Mouse (Mus musculus): ENCODE data around the gene Abcg4. TPM values are rescaled to one million over a fixed set of nuclear protein-coding genes. Genes with fewer than 3 reads are reported as not detected.

Abcg4 gene
- polyA plus RNA-seq, 1 experiment from 2014 or later: 30.3 TPM

DNA sequence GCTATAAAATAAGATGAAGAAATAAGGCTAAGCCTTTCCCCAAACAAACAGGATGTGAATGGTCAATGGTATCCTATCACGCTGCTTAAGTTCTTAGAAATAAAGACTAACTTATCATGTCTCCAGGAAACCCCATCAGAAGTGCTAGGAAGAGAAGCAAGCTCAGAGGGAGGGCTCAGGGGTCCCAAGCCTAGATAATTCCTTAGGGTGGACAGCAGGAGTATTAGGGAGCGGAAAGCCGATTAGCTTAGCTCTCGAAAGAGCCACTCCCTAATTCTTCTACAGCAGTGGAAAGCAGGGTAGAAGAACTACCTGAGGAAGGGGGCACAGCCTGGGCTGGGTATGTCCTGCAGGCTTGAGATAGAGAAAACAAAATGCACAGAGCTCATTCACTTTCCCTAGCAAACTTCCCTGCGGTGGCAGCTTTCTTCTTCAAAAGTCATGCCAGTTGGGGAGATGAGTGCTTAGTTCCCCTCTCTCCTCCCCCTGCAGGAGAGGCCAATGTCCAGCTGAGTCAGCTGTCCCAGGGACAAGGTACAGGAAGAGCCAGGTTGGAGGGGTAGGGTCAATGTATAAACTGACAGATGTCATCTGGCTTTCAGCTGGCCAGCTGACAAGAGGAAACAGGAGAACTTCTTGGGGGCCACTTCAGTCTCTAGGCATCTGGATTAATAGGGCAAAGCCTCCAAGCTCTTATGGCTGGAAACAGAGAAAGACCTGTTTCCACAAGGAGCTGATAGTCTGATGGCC is 29.8 kb upstream of the Abcg4 start:
- WGBS: 73% methylated on average over 5 of the region's 5 CpGs
- H3K4me3 ChIP-seq (replicated peaks): peak overlapping the region; percentile 66
- peaks cover 32% of the 10 kb centered on the region for H3K36me3 ChIP-seq

DNA sequence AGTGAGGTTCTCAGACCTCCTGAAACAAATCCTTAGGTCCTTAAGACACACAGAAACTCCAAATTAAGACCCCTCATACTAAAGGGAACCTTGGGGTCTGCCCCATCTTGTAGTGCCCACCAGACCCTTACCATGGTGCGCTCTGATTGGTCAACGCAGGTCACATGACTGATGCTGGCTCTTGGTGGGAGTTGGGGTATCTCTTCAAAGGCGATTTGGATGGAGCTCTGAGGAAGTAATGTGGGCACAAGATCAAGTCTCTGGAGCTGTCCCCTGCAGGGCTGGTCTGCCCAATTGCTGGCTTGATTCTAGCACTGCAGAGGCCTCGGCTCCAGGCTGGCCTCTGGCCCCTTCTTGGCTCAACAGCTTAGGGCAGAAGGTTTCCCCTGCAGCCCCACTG is 29.0 kb upstream of the Abcg4 start:
- Histone ChIP-seq H3K9me3 (replicated peaks) (no peaks in the 10 kb centered on the region), H3K4me1 (peaks cover 35% of the 10 kb centered on the region), H3K36me3 (peaks cover 38% of the 10 kb centered on the region), H3K27me3 (replicated peaks) (no peaks in the 10 kb centered on the region), H3K27ac (replicated peaks) (no peak overlapping the region), H3K4me2 (peak overlapping the region; percentile 90), H3K9ac (replicated peaks) (0 out of 2 replicates have a peak overlapping the region, but pooled peaks have one; percentile 78), H3K4me3 (replicated peaks) (no peak overlapping the region)
- WGBS: 75% methylated on average over 4 of the region's 4 CpGs
- no peak for ATAC-seq (ENCODE audit: low FRiP score)

More for the DNA sequence above, 29.8 kb upstream of the Abcg4 start:
- Histone ChIP-seq H3K9me3 (replicated peaks) (no peaks in the 10 kb centered on the region), H3K27ac (replicated peaks) (no peak overlapping the region), H3K4me2 (peak overlapping the region; percentile 90), H3K9ac (replicated peaks) (peak overlapping the region; percentile 78), H3K27me3 (replicated peaks) (no peaks in the 10 kb centered on the region), H3K4me1 (peaks cover 35% of the 10 kb centered on the region)
- no peak for ATAC-seq (ENCODE audit: low FRiP score)

DNA sequence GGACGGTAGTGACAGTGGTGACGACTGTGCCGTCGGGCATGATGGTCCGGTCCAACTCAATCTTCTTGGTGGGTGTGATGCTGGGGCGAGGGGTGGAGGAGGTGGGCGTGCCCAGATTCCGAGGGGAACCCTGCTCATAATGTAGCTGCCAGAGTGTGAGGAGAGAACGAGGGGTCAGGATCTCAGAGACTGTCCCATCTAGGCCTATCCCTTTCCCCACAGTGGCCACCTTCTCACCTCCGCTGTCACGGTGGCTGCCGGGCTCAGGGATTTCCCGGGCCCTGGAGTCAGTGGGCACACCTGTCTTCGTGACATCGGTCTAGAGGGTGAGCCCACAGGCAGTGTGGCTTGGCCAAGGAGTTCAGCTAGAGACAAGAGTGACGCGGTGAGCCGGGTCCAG is 26.5 kb upstream of the Abcg4 start:
- ATAC-seq (ENCODE audit: low FRiP score): no peak
- Histone ChIP-seq H3K27ac (replicated peaks) (no peak overlapping the region), H3K27me3 (replicated peaks) (no peaks in the 10 kb centered on the region), H3K9me3 (replicated peaks) (no peaks in the 10 kb centered on the region), H3K9ac (replicated peaks) (no peak overlapping the region), H3K36me3 (peaks cover 48% of the 10 kb centered on the region), H3K4me2 (no peak overlapping the region), H3K4me1 (peaks cover 28% of the 10 kb centered on the region), H3K4me3 (replicated peaks) (no peak overlapping the region)
- 94% methylated on average over 18 of the region's 18 CpGs for WGBS

DNA sequence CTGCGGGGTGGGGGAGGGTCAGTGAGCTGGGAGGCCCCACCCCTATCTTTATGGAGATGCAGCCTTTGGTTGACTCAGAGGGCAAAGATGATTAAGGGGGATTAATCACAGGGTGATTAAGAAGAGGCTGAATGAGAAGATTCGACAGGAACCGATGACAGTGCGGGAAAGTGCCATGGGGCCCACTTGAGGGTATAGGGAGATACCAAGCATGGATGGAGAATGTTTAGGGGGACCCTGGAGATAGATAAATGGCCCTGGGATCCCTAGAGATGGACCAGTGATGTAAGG is 25.8 kb upstream of the Abcg4 start:
- no peak overlapping the region for H3K27ac ChIP-seq (replicated peaks)
- peaks cover 24% of the 10 kb centered on the region for H3K4me1 ChIP-seq
- no peaks in the 10 kb centered on the region for H3K27me3 ChIP-seq (replicated peaks)
- no peak overlapping the region for H3K4me3 ChIP-seq (replicated peaks)
- H3K9me3 ChIP-seq (replicated peaks): no peaks in the 10 kb centered on the region
- no peak overlapping the region for H3K9ac ChIP-seq (replicated peaks)
- 80% methylated on average over 4 of the region's 4 CpGs for WGBS
- no peak for ATAC-seq (ENCODE audit: low FRiP score)
- peaks cover 48% of the 10 kb centered on the region for H3K36me3 ChIP-seq
- H3K4me2 ChIP-seq: no peak overlapping the region

DNA sequence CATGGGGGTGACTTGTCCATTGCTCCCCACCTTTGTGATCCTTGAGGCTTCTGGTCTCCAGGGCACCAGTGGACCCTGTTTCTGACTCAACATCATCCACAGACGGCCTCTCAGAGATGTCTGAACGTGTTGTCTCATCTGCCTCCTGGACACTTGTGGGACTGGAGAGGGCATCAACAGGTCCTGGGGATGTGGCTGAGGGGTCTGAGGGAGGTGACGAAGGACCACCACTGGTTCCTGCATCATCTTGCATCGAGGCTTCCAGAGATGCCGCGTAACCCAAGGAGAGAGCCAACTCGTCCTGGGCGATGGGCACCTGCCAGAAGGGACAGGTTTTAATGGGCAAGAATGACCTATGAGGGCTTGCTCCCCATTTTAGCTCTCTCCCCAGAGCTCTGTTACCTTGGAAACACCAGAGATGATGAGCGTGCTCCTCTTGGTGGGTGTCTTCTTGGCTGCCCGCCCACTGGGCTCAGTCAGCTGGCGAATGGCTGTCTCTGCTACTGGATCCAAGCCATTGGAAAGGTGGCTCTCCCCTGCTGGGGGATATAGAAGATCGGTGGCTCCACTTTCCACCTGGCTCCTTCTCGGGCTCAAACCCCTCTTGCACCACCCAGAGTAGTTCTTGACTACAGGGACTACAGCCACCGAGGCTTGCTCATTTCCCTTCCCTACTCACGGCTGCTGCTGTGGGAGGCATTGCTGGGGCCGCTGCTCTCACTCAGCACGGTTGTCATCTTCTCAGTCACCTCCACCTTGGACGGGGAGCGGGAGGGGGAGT is 25.3 kb upstream of the Abcg4 start:
- Histone ChIP-seq H3K9me3 (replicated peaks) (no peaks in the 10 kb centered on the region), H3K36me3 (peaks cover 48% of the 10 kb centered on the region), H3K4me2 (no peak overlapping the region), H3K4me3 (replicated peaks) (no peak overlapping the region), H3K4me1 (peaks cover 18% of the 10 kb centered on the region), H3K9ac (replicated peaks) (no peak overlapping the region), H3K27me3 (replicated peaks) (no peaks in the 10 kb centered on the region), H3K27ac (replicated peaks) (no peak overlapping the region)
- 77% methylated on average over 19 of the region's 19 CpGs for WGBS
- no peak for ATAC-seq (ENCODE audit: low FRiP score)

DNA sequence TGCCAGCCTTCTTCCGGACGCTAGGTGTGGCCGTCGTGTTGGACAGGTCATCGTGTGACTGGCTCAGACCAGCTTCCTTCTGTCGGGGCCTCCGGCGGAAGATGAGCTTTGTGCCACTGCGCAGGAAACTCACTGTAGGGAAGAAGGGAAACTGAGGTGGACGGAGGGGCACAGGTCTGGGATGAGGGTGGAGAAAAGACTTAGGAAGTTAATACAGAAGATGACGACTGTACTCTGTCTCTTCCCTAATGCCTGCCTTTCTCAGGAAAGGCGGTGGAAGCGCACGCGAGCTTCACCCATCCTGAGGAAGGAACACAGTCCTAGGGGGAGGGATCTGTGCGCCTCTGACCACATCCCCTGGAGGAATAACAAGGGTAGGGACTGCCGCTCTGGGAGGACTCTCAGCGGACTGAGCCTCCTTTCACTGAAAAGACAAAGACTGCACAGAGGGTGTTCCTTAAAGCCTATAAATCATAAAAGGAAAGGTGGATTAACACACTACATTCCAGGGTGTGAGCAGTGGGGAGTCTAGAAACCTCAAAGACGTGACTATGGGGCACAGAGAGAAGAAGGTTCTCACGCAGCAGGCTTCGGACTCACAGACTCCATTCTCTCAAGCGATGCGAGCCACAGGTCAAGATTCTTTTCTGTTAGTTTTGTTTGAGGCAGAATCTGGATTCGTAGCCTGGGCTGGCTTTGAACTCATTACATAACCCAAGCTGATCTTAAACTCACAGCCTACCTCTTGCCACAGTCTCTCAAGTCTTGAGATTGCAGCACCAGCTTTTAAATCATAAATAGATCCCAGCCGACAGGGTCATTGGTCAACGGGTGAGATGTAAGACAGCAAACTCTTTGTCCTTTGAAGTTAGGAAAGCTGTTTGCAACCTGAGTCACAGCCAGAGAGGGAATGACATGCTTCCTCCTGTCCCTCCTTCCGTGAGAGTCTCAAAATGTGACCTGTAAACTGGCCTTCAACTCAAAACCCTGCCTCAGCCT is 23.0 kb upstream of the Abcg4 start:
- ATAC-seq (ENCODE audit: low FRiP score): no peak
- H3K4me3 ChIP-seq (replicated peaks): no peak overlapping the region
- no peaks in the 10 kb centered on the region for H3K4me1 ChIP-seq
- H3K27me3 ChIP-seq (replicated peaks): no peaks in the 10 kb centered on the region
- no peaks in the 10 kb centered on the region for H3K9me3 ChIP-seq (replicated peaks)
- H3K9ac ChIP-seq (replicated peaks): no peak overlapping the region
- H3K4me2 ChIP-seq: no peak overlapping the region
- H3K36me3 ChIP-seq: peaks cover 48% of the 10 kb centered on the region
- H3K27ac ChIP-seq (replicated peaks): peak overlapping the region; percentile 51; the same call in 1 of the 2 replicates
- 11% methylated on average over 27 of the region's 27 CpGs for WGBS

DNA sequence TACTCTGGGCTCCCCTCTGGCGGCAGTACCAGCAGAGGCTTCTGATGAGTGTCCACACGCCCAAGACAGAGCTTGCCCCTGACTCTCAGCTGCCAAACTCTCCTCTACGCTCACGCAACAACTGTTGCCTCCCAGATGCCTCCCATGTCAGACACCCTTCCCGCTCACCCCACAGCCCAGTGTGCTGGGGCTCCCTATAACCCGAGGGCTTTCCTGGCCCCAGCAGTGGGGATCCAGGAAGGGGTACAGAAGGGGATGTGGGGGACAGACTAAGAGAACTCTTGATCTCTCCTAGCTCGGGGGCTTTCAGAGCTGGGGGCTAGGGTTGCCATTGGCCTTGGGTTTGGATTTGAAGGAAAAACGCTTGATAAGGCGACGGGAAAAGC is 22.3 kb upstream of the Abcg4 start:
- Histone ChIP-seq H3K36me3 (peaks cover 41% of the 10 kb centered on the region), H3K27me3 (replicated peaks) (no peaks in the 10 kb centered on the region), H3K4me3 (replicated peaks) (no peak overlapping the region), H3K4me1 (no peaks in the 10 kb centered on the region), H3K9me3 (replicated peaks) (no peaks in the 10 kb centered on the region), H3K9ac (replicated peaks) (no peak overlapping the region), H3K4me2 (no peak overlapping the region), H3K27ac (replicated peaks) (no peak overlapping the region)
- WGBS: 39% methylated on average over 10 of the region's 10 CpGs
- no peak for ATAC-seq (ENCODE audit: low FRiP score)

DNA sequence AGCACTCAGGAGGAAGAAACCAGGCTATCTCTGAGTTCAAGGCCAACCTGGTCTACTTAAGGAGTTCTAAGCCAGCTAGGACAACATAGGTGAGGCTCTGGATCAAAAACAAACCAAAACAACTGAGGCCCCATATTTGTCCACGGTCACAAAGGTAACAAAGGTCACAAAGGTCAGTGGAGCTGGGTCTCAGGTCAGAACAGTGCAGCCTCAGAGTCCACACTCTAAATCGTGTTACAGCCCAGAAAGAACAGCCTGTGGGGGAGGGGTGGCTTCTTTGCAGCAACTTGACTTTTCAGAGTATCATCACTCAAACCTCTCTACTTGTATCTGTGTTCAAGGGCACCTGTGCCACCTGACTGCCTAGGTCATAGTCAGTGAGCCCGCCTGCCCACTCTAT is 21.3 kb upstream of the Abcg4 start:
- Histone ChIP-seq H3K4me3 (replicated peaks) (no peak overlapping the region), H3K9ac (replicated peaks) (no peak overlapping the region), H3K4me2 (no peak overlapping the region), H3K36me3 (peaks cover 31% of the 10 kb centered on the region), H3K27ac (replicated peaks) (no peak overlapping the region), H3K27me3 (replicated peaks) (no peaks in the 10 kb centered on the region), H3K9me3 (replicated peaks) (no peaks in the 10 kb centered on the region), H3K4me1 (peaks cover 4% of the 10 kb centered on the region)
- ATAC-seq (ENCODE audit: low FRiP score): no peak
- WGBS: 65% methylated on average over 3 of the region's 3 CpGs

DNA sequence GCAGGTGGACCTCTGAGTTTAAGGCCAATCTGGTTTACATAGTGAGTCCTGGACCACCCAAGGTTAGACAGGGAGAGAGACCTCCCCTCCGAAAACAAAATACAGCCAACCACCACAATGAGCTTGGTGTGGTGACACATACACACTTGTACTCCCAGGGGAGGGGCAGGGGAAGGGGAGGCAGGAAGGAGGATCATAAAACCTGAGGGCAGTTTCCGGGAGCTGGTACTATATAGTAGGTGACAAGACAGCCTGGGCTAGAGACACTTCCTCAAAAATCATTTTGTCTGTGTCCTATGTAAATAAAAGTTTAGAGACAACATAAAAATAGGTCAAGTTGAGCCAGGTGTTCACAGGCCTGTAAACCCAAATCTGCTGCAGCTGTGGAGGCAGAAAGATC is 18.8 kb upstream of the Abcg4 start:
- no peak for ATAC-seq (ENCODE audit: low FRiP score)
- Histone ChIP-seq H3K36me3 (peaks cover 13% of the 10 kb centered on the region), H3K27me3 (replicated peaks) (no peaks in the 10 kb centered on the region), H3K4me3 (replicated peaks) (no peak overlapping the region), H3K4me2 (no peak overlapping the region), H3K9ac (replicated peaks) (no peak overlapping the region), H3K27ac (replicated peaks) (no peak overlapping the region), H3K4me1 (peaks cover 20% of the 10 kb centered on the region), H3K9me3 (replicated peaks) (no peaks in the 10 kb centered on the region)
- 81% methylated on average over 2 of the region's 2 CpGs for WGBS

DNA sequence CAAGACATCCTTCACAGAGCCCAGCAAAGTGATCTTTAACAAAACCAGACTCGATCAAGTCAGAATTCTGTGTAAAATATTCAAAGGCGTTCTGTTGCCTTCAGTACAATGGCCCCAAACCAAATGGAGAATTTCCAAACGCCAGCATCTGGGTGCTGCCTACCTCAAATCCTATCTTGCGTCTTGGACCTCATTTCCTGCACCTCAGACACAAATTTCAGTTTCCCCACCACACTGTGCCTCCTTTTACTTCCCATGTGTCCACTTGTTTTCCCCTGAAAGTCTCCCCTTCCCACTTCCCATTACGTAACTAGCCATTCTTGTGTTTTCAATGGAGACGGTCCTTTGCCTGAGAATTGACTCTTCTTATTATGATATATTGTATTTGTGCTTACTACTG is 18.1 kb upstream of the Abcg4 start:
- Histone ChIP-seq H3K4me3 (replicated peaks) (no peak overlapping the region), H3K4me2 (no peak overlapping the region), H3K9me3 (replicated peaks) (no peaks in the 10 kb centered on the region), H3K27me3 (replicated peaks) (no peaks in the 10 kb centered on the region), H3K36me3 (peaks cover 21% of the 10 kb centered on the region), H3K27ac (replicated peaks) (no peak overlapping the region), H3K9ac (replicated peaks) (no peak overlapping the region), H3K4me1 (peaks cover 21% of the 10 kb centered on the region)
- ATAC-seq (ENCODE audit: low FRiP score): no peak
- 88% methylated on average over 6 of the region's 6 CpGs for WGBS

DNA sequence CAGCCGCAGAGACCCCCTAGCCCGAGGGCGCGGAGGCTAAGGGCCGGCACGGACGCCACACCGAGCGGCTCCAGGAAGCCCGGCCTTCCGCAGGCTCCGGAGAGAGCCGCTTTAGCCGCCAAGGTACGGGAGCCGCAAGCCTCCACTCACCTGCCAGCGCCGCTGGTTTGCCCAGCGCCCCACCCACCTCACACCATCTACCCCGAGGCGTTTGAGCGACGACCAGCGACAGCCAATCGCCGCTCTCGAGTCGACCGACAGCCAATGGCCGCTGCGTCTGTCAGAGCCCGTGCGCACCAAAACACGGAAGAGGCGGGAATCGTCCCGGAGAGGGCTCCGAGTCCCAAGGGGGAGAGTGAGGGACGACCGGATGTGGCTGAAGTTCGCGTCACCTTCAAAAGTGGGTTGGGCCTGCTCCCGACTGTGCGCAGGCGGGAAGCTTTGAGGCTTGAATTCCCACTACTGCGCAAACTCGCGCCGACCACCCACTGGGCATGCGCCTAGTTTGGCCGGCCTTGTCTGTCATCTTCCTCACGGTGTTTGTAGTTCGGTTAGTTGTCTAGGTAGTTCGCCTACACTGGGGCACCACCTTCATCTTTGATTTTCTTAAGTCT is 17.2 kb upstream of the Abcg4 start, which contains the start of gene Hinfp:
Gene Hinfp (minus strand): TSS at position 206 of the 614 bp plus-strand sequence.
- no peaks in the 10 kb centered on the region for H3K27me3 ChIP-seq (replicated peaks)
- 0% methylated on average over 54 of the region's 54 CpGs for WGBS
- ATAC-seq (ENCODE audit: low FRiP score): peak; percentile 99
- peaks cover 21% of the 10 kb centered on the region for H3K4me1 ChIP-seq
- H3K9ac ChIP-seq (replicated peaks): peak within 1 kb of the TSS; percentile 99
- H3K27ac ChIP-seq (replicated peaks): peak within 1 kb of the TSS; percentile 91
- H3K9me3 ChIP-seq (replicated peaks): no peaks in the 10 kb centered on the region
- peak within 1 kb of the TSS; percentile 74 for H3K4me2 ChIP-seq
- peaks cover 23% of the 10 kb centered on the region for H3K36me3 ChIP-seq
- peak within 1 kb of the TSS; percentile 100 for H3K4me3 ChIP-seq (replicated peaks)

Data from neural tube, embryonic 15.5 days (tissue).